Mouse (Mus musculus): Measurements from ENCODE around the gene Ifit3b.
"Not testable (repeated sequence)": the region's sequence is repeated elsewhere in the genome, so short reads cannot be mapped to it uniquely, and the experiment has no call there.

Gene Ifit3b

DNA sequence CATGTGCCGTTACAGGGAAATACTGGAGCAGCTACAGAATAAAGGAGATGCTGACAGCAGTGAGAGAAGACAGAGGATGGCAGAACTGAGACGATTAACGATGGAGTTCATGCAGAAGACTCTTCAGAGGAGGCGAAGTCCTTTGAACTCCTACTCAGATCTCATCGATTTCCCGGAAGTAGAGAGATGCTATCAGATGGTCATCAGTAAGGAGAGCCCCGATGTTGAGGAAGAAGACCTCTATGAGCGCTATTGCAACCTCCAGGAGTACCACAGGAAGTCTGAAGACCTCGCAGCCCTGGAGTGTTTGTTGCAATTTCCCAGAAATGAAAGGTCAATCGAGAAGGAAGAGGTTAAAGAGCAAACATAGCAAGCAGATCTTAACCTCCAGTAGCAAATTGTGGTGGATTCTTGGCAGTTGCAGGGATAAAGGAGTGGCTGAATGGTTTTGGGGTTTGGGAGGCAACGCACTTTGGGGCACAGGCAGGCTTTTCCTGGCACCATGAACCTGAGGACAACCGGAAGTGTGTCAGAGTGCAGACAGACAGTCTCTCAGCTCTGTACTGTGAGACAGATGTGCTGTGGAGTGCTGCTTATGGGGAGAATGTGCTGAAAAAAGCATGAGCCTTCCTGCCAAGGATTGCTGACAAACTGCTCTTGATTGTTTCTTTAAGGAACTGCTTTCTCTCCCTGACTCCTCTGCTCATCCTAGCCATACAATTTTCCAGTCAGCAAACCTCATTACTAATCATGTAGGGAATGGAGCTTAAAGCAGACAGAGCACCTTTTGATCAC lies 19.7 kb upstream of the Ifit3b start:
- H3K36me3 ChIP-seq (ENCODE audit: insufficient read depth, low read length); H3K4me3 ChIP-seq (replicated peaks; ENCODE audit: low read length); H3K9me3 ChIP-seq (ENCODE audit: low read length); H3K4me1 ChIP-seq (replicated peaks; ENCODE audit: low read depth, low read length); H3K27me3 ChIP-seq (ENCODE audit: insufficient read depth, low read length): not testable (repeated sequence)

DNA sequence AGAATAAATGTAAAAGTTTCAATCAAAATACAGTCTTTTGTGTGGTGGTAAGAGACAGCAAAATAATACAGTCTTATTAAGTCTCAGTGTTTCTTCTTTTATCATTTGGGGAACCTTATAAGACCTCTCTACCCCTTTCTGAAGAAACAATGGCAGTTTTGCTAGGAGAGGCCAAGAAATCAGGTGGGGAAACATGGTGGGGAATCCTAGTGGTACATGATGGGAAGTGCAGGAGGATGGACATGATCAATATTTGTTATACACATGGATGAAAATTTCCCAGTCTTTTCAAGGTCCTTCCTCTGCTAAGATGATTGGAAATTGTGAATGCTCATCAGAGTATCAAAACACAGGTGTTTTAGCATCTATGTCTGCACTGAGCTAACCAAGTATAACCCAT lies 18.8 kb upstream of the Ifit3b start:
- no peak for TF ChIP-seq NANOG (IDR thresholded peaks at IDR 0.05; ENCODE audit: borderline replicate concordance, low read length)
- TF ChIP-seq POU5F1 (IDR thresholded peaks at IDR 0.05; ENCODE audit: borderline replicate concordance, low read length), result no peak
- TF ChIP-seq CTCF (conservative IDR thresholded peaks at IDR 0.05; ENCODE audit: low read length), result peak; percentile 78
- Histone ChIP-seq H3K4me3 (replicated peaks; ENCODE audit: low read length) (no peak overlapping the region), H3K27me3 (ENCODE audit: insufficient read depth, low read length) (no peaks in the 10 kb centered on the region), H3K36me3 (ENCODE audit: insufficient read depth, low read length) (no peaks in the 10 kb centered on the region), H3K4me1 (replicated peaks; ENCODE audit: low read depth, low read length) (no peaks in the 10 kb centered on the region), H3K9me3 (ENCODE audit: low read length) (no peaks in the 10 kb centered on the region)

DNA sequence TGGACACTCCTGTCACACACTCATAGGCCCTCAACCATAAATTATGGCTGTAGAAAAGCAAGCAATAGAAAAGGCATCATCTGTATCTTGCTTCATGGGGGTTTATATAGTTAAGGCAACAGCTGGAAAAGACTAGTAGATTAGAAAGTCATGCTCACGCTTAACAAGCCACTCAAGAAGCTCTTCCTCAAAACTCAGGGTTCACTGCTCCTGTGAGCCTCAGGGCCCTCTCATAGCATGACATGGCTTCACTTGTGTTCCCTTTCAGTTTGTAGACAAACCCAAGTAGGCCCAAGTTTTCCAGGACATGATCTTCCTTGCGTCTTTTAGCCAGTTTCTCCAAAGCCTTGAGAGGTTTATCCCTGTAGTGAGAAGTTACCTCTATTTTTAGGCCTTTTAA lies 14.3 kb upstream of the Ifit3b start:
- TF ChIP-seq CTCF (conservative IDR thresholded peaks at IDR 0.05; ENCODE audit: low read length), result no peak
- no peak for TF ChIP-seq NANOG (IDR thresholded peaks at IDR 0.05; ENCODE audit: borderline replicate concordance, low read length)
- TF ChIP-seq POU5F1 (IDR thresholded peaks at IDR 0.05; ENCODE audit: borderline replicate concordance, low read length), result no peak
- no peaks in the 10 kb centered on the region for H3K4me1 ChIP-seq (replicated peaks; ENCODE audit: low read depth, low read length)

DNA sequence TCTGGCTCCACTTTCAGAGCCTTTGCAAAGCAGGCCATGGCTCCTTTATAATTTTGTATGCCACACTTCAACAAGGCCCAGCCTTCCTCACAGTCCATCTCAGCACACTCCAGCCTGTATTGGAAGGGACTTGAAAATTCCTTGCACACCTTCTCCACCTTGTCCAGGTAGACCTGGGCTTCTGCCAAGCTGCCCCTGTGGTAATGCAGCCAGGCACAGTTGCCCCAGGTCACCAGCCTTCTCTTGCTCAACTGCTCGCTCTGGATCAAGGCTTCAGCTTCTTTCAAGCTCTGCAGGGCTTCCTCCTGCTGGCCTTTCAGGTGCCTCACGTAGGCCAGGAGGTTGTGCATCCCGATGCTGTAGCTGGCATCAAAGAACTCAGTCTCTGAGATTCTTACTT lies 13.2 kb upstream of the Ifit3b start:
- H3K9me3 ChIP-seq (ENCODE audit: low read length); H3K4me3 ChIP-seq (replicated peaks; ENCODE audit: low read length); H3K27me3 ChIP-seq (ENCODE audit: insufficient read depth, low read length); H3K36me3 ChIP-seq (ENCODE audit: insufficient read depth, low read length); H3K4me1 ChIP-seq (replicated peaks; ENCODE audit: low read depth, low read length): not testable (repeated sequence)

More for the DNA sequence above, 14.3 kb upstream of the Ifit3b start:
- no peaks in the 10 kb centered on the region for H3K27me3 ChIP-seq (ENCODE audit: insufficient read depth, low read length)
- no peaks in the 10 kb centered on the region for H3K9me3 ChIP-seq (ENCODE audit: low read length)
- no peak overlapping the region for H3K4me3 ChIP-seq (replicated peaks; ENCODE audit: low read length)
- no peaks in the 10 kb centered on the region for H3K36me3 ChIP-seq (ENCODE audit: insufficient read depth, low read length)

DNA sequence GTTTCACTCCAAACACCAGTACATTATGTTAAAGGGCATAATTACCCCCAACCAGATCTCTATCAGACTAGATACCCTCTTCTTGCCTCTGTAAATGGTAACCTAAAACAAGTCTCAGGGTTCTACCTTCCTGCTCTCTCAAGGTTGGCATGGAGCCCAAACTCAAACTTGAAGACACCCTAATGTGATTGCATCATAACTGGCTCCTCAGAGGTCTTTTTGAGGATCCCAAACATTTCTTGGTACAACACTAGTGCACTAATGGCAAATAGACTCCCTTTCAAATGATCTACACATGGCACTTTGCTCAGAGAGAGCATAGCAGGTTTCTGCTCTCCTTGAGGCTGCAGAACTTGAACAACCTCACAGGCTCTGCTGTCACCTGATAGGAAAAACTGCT lies 11.0 kb upstream of the Ifit3b start:
- Histone ChIP-seq H3K4me1 (replicated peaks; ENCODE audit: low read depth, low read length) (no peaks in the 10 kb centered on the region), H3K4me3 (replicated peaks; ENCODE audit: low read length) (no peak overlapping the region), H3K27me3 (ENCODE audit: insufficient read depth, low read length) (no peaks in the 10 kb centered on the region), H3K9me3 (ENCODE audit: low read length) (no peaks in the 10 kb centered on the region), H3K36me3 (ENCODE audit: insufficient read depth, low read length) (no peaks in the 10 kb centered on the region)
- TF ChIP-seq NANOG (IDR thresholded peaks at IDR 0.05; ENCODE audit: borderline replicate concordance, low read length) (no peak), CTCF (conservative IDR thresholded peaks at IDR 0.05; ENCODE audit: low read length) (no peak)

DNA sequence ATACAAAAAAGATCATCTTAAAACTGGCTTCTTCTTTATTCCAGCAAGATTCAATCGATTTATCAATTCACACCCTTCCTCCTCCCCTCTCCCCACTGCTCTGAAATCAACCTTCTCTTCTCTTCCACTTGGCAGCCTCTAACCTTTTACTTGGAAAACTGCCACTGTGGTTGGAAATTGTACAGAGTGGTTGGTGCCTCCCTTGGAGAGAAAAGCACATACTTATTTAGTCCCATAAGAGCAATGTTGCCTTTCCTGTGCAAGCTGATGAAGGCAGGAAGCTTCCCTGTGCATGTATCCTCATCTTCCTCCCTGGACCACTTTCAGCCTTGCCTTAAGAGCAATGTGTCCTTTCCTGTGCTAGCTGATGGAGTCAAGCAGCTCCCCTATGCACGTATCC lies 9.4 kb upstream of the Ifit3b start:
- TF ChIP-seq NANOG (IDR thresholded peaks at IDR 0.05; ENCODE audit: borderline replicate concordance, low read length), result no peak
- no peak for TF ChIP-seq CTCF (conservative IDR thresholded peaks at IDR 0.05; ENCODE audit: low read length)
- TF ChIP-seq POU5F1 (IDR thresholded peaks at IDR 0.05; ENCODE audit: borderline replicate concordance, low read length), result no peak
- Histone ChIP-seq H3K4me1 (replicated peaks; ENCODE audit: low read depth, low read length) (no peaks in the 10 kb centered on the region), H3K9me3 (ENCODE audit: low read length) (no peaks in the 10 kb centered on the region), H3K4me3 (replicated peaks; ENCODE audit: low read length) (no peak overlapping the region), H3K36me3 (ENCODE audit: insufficient read depth, low read length) (no peaks in the 10 kb centered on the region), H3K27me3 (ENCODE audit: insufficient read depth, low read length) (no peaks in the 10 kb centered on the region)

DNA sequence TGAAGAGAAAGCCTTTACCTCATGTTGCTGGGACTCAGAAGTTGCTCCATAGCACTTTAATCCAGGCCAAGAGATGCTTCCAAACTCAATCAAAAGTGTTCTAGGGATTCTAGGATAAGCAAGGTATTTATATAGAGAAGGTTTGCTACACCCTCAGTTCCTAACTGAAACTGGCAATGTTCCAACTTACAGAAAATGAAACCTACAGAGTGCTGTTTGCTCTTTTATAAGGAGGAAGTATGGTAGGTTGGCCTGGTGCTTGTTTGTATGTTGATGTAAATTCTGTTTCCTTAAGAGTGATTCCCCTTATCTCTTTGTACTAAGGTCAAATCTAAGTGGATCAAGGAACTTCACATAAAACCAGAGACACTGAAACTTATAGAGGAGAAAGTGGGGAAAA lies 8.5 kb upstream of the Ifit3b start:
- not testable (repeated sequence) for H3K36me3 ChIP-seq (ENCODE audit: insufficient read depth, low read length); H3K4me3 ChIP-seq (replicated peaks; ENCODE audit: low read length); H3K4me1 ChIP-seq (replicated peaks; ENCODE audit: low read depth, low read length); H3K27me3 ChIP-seq (ENCODE audit: insufficient read depth, low read length); H3K9me3 ChIP-seq (ENCODE audit: low read length)

DNA sequence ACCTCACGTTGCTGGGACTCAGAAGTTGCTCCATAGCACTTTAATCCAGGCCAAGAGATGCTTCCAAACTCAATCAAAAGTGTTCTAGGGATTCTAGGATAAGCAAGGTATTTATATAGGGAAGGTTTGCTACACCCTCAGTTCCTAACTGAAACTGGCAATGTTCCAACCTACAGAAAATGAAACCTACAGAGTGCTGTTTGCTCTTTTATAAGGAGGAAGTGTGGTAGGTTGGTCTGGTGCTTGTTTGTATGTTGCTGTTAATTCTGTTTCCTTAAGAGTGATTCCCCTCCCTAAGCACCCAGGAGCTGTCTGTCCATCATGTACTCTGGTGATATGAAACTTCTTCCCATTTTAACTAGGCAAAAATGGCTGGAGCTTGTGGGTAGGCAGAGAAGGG lies 5.9 kb upstream of the Ifit3b start, which contains the start of gene Ifit1bl1:
Gene Ifit1bl1 (minus strand): TSS at position 69 of the 400 bp plus-strand sequence.
- H3K27me3 ChIP-seq (ENCODE audit: insufficient read depth, low read length); H3K9me3 ChIP-seq (ENCODE audit: low read length); H3K4me1 ChIP-seq (replicated peaks; ENCODE audit: low read depth, low read length): not testable (repeated sequence)

DNA sequence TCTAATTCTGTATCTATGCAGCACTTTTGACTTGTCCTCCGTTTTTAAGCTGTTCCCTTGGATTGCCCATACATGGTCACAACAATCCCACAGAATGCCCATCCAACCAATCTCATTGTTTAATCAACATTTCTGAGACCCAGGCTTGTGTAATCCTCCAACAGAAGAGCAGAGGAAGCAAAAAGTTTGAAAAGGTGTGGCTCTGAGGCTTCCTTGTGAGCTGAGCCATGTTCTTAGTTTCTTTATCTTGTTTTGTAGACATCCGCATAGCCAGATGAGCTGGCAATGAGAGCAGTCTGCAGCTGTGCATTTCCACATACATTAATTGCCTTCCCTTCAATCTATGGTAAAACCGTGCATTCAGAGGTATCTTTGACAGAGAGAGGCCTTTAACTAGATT lies 2.3 kb upstream of the Ifit3b start:
- no peaks in the 10 kb centered on the region for H3K36me3 ChIP-seq (ENCODE audit: insufficient read depth, low read length)
- no peaks in the 10 kb centered on the region for H3K9me3 ChIP-seq (ENCODE audit: low read length)
- no peak for TF ChIP-seq CTCF (conservative IDR thresholded peaks at IDR 0.05; ENCODE audit: low read length)
- TF ChIP-seq NANOG (IDR thresholded peaks at IDR 0.05; ENCODE audit: borderline replicate concordance, low read length), result no peak
- no peak for TF ChIP-seq POU5F1 (IDR thresholded peaks at IDR 0.05; ENCODE audit: borderline replicate concordance, low read length)
- no peaks in the 10 kb centered on the region for H3K27me3 ChIP-seq (ENCODE audit: insufficient read depth, low read length)
- H3K4me3 ChIP-seq (replicated peaks; ENCODE audit: low read length), result no peak overlapping the region
- H3K4me1 ChIP-seq (replicated peaks; ENCODE audit: low read depth, low read length), result no peaks in the 10 kb centered on the region

More for the DNA sequence above, 5.9 kb upstream of the Ifit3b start, which contains the start of gene Ifit1bl1:
- H3K36me3 ChIP-seq (ENCODE audit: insufficient read depth, low read length); H3K4me3 ChIP-seq (replicated peaks; ENCODE audit: low read length): not testable (repeated sequence)

DNA sequence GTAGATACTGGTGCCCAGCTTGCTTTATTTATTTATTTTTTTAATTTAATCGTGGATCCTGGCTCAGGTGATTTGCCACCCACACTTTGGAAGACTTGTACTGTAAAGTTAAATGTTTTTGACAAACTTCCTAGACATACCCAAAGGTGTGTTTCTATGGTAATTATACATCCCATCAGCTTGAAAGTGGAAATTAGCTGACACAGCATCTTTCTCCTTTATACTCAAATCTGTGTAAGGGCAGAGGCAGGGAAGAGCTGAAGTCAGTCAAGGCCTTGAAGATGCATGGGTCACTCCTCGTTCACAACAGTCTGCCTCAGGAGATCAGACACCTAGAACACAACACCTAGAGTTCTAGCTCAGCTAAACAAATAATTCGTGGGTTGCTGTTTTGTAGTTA lies 2.3 kb downstream of the Ifit3b start:
- H3K4me1 ChIP-seq (replicated peaks; ENCODE audit: low read depth, low read length); H3K4me3 ChIP-seq (replicated peaks; ENCODE audit: low read length); H3K27me3 ChIP-seq (ENCODE audit: insufficient read depth, low read length); H3K9me3 ChIP-seq (ENCODE audit: low read length); H3K36me3 ChIP-seq (ENCODE audit: insufficient read depth, low read length): not testable (repeated sequence)

DNA sequence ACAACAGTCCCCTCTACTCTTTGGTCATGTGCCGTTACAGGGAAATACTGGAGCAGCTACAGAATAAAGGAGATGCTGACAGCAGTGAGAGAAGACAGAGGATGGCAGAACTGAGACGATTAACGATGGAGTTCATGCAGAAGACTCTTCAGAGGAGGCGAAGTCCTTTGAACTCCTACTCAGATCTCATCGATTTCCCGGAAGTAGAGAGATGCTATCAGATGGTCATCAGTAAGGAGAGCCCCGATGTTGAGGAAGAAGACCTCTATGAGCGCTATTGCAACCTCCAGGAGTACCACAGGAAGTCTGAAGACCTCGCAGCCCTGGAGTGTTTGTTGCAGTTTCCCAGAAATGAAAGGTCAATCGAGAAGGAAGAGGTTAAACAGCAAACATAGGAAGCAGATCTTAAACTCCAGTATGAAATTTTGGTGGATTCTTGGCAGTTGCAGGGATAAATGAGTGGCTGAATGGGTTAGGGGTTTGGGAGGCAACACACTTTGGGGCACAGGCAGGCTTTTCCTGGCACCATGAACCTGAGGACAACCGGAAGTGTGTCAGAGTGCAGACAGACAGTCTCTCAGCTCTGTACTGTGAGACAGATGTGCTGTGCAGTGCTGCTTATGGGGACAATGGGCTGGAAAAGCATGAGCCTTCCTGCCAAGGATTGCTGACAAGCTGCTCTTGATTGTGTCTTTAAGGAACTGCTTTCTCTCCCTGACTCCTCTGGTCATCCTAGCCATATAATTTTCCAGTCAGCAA lies 4.7 kb downstream of the Ifit3b start:
- H3K4me1 ChIP-seq (replicated peaks; ENCODE audit: low read depth, low read length); H3K9me3 ChIP-seq (ENCODE audit: low read length); H3K27me3 ChIP-seq (ENCODE audit: insufficient read depth, low read length); H3K36me3 ChIP-seq (ENCODE audit: insufficient read depth, low read length); H3K4me3 ChIP-seq (replicated peaks; ENCODE audit: low read length): not testable (repeated sequence)
